Mouse (Mus musculus) cerebellum, adult (tissue): ENCODE measurements around the gene Nek2.

Source experiments
- ATAC-seq: cut with Nextera tagmentation; 2 replicates; pipeline ENCODE4 v1.9.2; 2017; ENCODE audit warnings: mild to moderate bottlenecking, moderate library complexity, mixed read lengths; ENCODE audit not compliant: insufficient number of reproducible peaks, low FRiP score, low TSS enrichment

Nek2 gene

DNA sequence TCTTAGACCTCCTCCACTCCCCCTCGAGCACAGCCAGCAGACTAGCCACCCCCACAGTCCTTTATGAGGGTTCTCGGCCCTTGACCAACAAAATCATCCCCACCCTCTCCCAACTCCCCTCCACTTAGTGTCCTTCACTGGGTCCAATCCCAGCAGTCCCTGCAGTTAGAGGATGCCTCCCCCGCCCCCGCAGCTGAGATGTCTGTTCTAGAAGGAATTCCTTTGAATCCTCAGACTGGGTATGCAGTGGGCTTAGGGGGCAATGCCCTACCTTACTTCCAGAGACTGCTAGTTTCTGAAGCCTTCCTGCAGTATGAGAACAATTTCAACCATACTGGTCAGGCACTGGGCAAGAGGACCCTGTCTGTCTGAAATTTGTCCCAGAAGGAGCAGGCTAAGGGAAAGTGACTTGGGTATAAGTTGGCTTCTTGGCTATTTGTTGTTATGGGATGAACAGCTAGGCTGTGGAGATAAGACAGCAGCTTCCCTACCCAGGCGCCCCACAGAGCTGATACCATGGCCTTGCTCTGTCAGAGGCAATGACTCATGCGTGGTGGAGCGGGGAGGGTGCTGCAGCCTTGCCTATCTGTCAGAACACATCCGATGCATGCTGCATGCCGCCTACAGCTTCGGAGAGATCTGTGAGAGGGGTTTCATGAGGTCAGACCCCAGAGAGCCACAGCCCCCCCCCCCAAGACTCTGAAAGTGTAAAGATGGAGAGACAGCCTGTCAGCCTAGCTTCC is 34.1 kb downstream of the Nek2 start:
- no peak for ATAC-seq

DNA sequence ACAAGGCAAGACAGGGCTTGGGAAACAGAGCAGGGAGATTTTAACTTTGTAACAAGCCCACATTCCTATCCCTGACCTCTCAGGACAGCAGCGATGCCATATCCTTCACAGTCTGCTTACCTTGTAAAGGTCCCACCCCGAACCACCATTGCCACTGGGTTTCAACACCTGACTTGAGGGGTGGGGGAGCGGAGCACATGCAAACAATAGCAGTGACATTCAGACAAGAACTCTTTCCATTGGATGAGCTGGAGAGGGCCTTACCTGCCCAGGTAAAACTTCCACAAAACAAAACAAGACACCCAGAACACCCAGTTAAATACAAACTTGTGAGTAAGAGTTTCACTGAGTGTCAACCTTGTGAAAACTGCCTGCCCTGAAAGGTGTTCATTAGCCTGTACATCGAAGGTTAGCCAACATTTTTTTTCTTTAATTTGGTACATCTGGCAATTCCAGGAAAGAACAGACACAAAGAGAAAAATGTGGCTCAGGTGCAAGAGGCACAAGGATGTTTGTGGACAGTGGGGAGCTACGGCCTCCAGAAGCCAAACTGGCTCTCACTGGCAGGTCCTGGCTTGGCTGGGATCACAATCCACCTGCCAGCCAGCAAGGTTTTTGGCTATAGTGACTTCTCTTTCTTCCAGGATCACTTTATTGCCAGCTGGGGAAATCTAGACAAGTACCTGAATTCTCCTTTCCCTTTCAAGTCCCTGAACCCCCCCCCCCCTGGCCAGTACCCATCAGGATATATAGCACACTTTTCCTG is 35.8 kb downstream of the Nek2 start:
- ATAC-seq: no peak

DNA sequence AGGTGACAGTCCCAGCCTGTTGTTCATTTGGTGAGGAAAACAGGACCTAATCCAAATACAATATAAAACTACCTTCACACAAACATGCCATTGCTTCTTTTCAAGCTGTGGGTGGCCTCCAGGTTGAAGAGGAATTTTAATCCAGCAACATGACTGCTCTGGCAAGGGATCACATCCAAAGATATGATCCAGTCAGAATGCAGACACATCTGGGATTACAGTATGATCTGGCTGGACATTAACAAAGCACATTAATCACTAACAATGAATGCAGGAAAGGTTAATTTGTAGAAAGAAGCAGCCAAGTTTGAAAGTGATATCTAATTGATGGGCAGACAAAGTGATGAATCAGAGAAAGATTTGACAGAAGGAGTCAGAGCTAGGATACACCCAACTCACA is 36.9 kb downstream of the Nek2 start:
- ATAC-seq: no peak

DNA sequence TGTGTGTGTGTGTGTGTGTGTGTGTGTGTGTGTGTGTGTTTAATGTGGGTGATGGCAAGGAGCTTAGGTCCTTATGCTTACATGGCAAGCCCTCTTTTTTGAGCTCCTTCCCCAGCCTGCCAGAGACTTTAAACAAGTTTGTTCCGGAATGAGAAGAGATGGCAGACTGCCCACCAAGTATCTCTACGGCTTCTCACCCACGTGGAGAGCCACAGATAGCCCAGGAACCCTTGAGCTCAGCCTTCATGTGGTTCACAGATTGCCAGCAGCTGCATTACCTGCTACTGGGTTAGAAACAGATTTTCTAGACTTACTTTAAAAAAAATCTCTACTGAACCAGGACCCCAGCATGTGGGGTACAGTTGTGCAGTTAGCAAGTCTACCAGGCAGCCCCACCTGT is 38.6 kb downstream of the Nek2 start:
- no peak for ATAC-seq

DNA sequence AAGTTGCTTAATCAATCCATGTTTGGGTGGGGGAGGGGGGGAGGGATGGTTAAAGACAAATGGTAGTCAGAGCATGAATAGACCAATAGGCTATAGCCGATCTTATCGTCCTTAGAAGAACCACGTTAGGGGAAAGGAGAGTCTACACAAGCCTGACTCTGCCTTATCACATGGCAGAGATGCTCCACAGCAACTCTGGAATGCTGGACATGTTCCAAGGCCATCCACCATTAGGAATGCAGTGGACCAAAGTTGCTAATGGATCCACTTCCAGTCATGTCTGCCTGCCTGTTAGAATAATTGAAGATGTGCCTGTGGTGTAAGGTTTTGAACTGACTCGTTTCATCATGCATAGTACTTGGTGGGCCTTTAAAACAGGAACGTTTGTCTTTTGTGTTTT is 40.0 kb downstream of the Nek2 start:
- no peak for ATAC-seq

DNA sequence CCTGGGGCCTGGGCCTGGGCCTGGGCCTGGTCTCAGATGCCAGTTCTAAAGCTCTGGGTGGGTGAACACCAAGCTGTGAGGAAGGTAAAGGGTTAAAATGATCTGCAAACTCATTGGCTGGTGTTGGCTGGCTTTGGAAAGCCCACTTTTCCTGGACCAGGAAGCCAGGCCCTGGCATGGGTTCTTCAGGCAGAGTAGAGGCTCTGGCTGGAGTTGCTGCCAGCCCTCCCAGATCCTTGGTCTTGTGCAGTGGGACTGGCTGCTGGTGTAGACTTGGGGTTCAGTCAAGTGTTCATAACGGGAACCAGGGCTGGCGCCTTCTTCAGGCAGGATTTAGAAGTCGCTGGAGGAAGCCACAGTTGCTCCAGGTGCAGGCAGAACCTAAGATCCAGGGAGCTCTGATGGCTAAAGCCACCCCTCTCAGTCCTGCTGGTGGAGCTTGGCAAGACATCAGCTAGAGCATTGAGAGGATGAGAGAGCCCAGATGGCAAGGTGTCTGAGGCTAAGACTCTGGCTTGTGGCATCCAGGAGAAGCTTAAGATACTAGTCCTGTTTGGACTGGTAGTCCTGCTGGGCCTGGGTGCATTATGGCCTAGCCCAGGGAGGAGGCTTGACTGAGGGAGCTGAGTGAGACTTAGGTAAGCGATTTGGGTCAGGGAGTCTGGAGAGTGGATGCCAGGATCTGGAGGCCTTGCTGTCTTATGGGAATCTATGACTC is 42.7 kb downstream of the Nek2 start:
- no peak for ATAC-seq

DNA sequence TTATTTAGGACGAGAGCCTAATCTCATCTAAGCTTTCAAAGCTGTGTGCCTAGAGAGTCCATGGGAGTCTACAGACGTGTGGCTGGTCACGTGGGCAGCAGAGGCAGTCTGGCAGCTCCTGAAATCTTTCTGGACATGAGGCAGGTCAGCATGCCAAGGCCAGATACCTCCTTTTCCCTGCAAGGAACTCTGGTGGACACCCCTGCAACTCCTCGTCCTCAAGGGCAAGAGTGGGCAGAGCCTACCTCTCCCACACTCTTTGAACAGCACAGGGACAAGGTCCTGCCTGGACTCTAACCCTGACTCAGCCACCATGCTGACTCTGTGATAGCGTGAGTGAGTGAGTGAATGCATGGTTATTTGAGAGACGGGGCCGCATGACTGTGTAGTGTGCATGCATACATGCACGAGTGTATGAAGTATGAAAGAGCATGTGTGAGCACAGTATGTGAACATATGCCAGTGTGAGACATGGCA is 43.3 kb downstream of the Nek2 start:
- no peak for ATAC-seq

DNA sequence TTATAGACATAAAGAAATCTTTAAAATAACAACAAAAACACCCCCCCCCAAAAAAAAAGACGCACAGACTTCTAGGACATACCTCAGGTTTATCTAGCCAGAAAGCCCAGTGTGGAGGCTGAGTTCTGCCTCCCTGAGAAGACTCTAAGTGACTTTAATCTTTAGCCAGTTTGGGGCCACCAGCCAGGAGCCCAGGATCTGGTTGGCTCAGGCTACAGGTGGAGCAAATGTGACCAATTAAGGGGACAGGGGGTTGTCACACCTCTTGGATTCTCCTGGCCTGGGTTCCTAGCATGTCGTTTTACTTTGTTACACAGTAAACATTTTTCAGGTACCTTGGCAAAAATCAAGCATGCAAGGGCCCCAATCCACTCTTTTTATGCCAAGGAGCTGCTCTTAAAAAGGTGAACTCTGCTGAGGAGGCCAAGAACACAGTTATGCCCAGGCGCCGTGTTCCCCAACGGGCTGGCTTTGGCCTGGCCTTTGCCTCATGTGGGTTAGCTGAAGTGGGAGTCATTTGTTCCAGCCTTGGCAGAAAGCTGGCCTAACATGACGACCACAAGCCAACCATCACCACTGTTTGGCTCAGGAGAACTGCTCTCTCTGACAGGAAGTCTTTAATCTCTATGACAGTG is 50.9 kb downstream of the Nek2 start:
- ATAC-seq: no peak

DNA sequence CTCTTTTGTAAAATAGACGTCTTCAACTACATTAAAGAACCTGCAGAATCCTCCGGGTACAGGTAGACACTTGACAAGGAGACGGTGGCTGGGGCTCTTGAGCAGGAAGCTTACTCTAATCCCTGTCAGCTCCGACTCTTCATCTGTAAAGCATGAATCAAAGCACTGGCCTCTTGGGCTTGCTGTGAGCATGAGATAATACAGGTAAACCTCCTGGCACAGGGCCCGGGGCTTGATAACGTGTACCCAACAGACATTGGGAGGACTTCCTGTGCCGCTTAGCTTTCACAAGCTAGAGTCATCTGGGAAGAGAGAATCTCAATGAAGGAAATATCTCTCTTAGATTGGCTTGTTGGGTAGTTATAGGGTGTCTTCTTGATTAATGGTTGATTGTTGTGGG is 53.8 kb downstream of the Nek2 start:
- ATAC-seq: no peak

DNA sequence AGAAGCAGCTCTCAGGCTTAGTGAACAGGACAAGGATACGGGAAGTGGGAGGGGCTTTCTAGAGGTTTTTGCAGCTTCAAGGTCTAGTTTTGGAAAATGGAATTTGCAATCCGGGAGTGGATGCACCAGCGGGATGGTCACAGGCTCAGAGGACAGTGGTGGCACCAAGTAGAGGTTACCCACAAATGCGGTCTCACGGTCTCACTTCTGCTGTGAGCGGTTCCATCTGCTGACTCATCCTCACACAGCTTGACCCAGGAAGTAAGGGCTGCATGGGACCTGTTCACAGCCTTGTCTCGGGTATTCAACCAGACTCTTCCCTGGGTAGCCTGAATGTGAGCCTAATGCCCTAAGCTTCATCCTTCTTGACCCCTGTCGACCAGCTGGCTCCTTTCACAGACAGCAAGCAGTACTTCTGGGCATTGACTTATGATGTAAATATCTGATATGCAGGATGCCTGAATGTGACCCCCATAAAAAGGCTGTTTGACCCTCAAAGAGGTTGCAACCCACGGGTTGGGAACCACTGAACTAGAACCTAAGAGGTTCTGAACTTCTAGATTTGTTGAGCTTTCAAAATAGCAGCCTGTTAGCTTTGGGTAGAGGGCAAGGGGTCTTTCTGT is 54.5 kb downstream of the Nek2 start:
- ATAC-seq: no peak

DNA sequence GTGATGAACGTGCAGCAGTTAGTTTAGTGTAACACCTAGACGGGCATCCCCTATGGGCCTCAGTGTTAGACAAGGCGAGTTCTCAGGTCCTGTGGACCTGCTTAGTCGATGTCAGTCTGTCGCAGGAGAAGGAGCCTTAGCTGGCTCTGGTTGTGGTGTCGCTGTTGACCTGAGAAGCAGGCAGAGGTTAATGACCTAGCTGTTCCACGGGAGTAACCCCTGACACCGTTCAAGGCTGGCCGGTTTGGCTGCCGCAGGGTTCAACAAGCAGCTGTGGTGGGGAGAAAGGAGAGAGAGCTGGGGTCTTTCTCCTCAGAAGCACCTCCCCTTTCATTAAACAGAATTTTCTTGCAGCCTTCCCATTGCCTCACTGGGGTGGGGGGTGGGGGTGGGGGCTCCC is 56.4 kb downstream of the Nek2 start:
- no peak for ATAC-seq

DNA sequence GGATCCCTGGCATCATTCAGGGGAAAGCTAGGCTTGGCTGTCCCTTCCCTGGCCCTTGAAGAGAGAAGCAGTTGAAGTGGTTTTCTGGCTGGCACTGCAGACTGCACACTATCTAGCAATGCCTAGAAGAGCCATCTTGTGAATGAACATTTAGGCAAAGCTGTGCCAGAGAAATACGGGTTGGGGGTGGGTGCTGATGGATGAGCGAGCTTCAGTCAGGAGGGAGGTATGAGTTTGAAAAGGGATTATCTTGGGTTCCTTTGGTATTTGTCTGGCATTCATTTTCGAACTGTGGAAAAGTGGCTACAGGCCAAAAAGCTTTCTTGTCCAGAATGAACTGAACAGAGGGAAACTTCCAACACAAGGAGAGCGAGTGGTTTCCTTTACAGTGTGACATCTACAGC is 57.3 kb downstream of the Nek2 start:
- ATAC-seq: no peak

DNA sequence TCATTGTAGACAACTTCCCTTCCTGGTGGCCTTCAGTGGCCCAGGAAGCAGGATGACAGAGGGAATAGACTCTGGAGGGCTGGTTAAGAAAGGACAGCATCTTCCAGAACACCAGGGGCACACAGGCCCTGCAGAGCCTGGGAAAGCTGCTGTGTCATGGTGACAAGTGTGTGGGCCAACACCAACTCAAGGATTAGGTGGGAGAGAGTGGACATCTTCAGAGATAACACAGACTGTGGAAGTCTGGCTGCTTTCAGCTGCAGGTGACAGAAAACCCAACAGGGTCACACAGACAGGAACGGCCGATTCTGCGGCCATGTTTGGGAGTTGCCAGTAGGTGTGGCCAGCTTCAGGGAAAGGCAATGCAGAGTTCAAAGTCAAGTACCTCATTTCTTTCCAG is 59.0 kb downstream of the Nek2 start:
- no peak for ATAC-seq

DNA sequence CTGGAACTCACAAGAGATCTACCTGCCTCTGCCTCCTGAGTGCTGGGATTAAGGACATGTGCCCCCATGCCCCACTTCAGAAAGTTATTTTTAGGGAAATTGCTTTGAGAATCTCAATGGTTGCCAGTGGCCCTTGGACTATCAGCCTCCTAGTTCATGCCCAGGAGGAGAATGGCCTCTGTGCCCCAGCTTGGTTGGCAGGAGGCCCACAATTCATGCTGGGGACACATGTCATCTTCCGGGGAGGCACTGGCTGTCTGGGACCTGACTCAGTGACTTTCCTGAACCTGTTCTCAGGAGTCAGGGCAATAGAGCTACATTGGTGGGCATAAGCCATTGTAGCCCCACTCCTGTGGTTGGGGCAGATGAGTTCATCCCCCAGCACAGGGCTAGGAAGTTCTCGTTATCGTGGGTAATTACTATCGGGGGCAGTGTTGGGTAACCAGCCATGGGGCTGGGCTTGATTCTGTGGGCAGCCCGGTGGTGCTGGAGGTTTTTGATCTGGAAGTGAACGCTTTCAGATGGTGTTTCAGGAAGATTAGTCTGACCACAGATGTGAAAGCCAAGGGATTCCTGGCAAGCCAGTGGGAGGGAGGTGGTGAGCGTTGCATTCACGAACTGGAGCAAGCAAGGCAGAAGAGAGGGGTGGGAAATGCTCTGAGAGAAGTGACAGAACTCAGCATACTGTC is 59.8 kb downstream of the Nek2 start:
- no peak for ATAC-seq

DNA sequence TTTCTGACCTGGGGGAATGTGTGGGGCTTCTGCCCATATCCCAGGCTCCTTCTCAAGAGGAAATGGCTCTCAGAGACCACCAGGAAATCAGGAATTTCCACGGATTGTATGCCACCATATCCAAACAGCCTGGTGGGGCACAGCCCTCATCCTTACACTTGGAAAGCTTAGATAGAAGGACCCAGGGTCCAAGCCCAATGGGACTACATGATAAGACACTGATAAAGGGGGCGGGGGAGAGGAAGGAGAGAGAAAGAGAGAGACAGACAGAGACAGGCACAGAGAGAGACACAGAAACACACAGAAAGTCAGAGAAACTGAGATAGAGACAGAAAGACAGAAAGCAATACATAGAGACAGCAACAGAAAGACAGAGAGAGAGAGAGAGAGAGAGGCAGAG is 60.4 kb downstream of the Nek2 start:
- no peak for ATAC-seq
